Mouse (Mus musculus): ENCODE results near the gene Atp5mpl.
A peak's percentile ranks its signal among the peaks of the same experiment; 100 is the strongest.

- no peak for TF ChIP-seq CHD1 (IDR thresholded peaks at IDR 0.05; ENCODE audit: low read depth, low read length)
- peak; percentile 97 for TF ChIP-seq USF1 (IDR thresholded peaks at IDR 0.05; ENCODE audit: low read depth, low read length)
- TF ChIP-seq ZC3H11A (IDR thresholded peaks at IDR 0.05; ENCODE audit: low read depth, low read length): no peak
- TF ChIP-seq GABPA (IDR thresholded peaks at IDR 0.05; ENCODE audit: low read depth, low read length): no peak
- TF ChIP-seq MXI1 (IDR thresholded peaks at IDR 0.05; ENCODE audit: low read depth, low read length): peak; percentile 97
- TF ChIP-seq CTCF (IDR thresholded peaks at IDR 0.05 in 2 of 3, conservative IDR thresholded peaks at IDR 0.05 in 1 of 3; ENCODE audit: control insufficient read depth in 1 of 3, insufficient read depth in 1 of 3, low read depth in 2 of 3, low read length in 3 of 3, poor library complexity in 1 of 3, severe bottlenecking in 1 of 3): no peak
- TF ChIP-seq ZMIZ1 (IDR thresholded peaks at IDR 0.05; ENCODE audit: low read depth, low read length): peak; percentile 95
These were observed 4.5 kb upstream of the Atp5mpl start, which contains the start of gene Tdrd9 for GRCm38 (mm10) chr12:111971231-111971686.

All from MEL (cell line).